ENCODE assay signal across 24 mouse cellular contexts in genomic region chr5:16632996-16633395, GRCm38 (mm10).
"Had no signal": no experiment of that assay in that cellular context is flagged by ENCODE, and none has a peak within 500 bp of the region (broad histone marks: within the 10 kb centered on the region; RNA-seq: fewer than 3 reads in every experiment).

No protein-coding gene starts in this region.

- H3K4me3 ChIP-seq: heart, embryonic 10.5 days; heart, embryonic 12.5 days; hindbrain, embryonic 10.5 days; hindbrain, embryonic 12.5 days; intestine, embryonic 15.5 days; layer of hippocampus, adult 2 months; left cerebral cortex, adult 2 months; limb, embryonic 10.5 days; limb, embryonic 12.5 days; liver, embryonic 13.5 days; liver, embryonic 15.5 days had no signal

- H3K4me2 ChIP-seq: heart, embryonic 12.5 days; hindbrain, embryonic 12.5 days; hindbrain, embryonic 14.5 days; intestine, embryonic 15.5 days; limb, embryonic 12.5 days; liver, embryonic 11.5 days; liver, embryonic 13.5 days; liver, embryonic 15.5 days had no signal

- H3K36me3 ChIP-seq: heart, embryonic 10.5 days; heart, embryonic 12.5 days; hindbrain, embryonic 10.5 days; hindbrain, embryonic 12.5 days; intestine, embryonic 15.5 days; limb, embryonic 10.5 days; limb, embryonic 12.5 days; liver, embryonic 13.5 days; liver, embryonic 15.5 days had no signal

- H3K27me3 ChIP-seq: heart, embryonic 12.5 days; hindbrain, embryonic 12.5 days; intestine, embryonic 15.5 days; limb, embryonic 12.5 days; liver, embryonic 13.5 days; liver, embryonic 15.5 days had no signal

- DNase-seq: gastrocnemius, postnatal 14 days; gastrocnemius, postnatal 36 days; heart, adult 18-20 months; heart, postnatal 10 days; heart, postnatal 4 days; kidney, adult 18-20 months; kidney, adult 8-10 months; kidney, postnatal 10 days; kidney, postnatal 25 days; kidney, postnatal 4 days; liver; liver, embryonic 13.5 days had no signal
